Mouse (Mus musculus) gonadal fat pad, adult 2 months (tissue): Measurements from ENCODE around the gene Tbc1d8. TPM values are rescaled to one million over a fixed set of nuclear protein-coding genes. Genes with fewer than 3 reads are reported as not detected.

Experiments used
- DNase-seq: peaks from one replicate; pipeline ENCODE4 v3.0.0-alpha.2; 2012; ENCODE audit warnings: low read depth
- polyA plus RNA-seq: library from polyadenylated mRNA; depleted of rRNA; stranded (reverse); fragments of >200 nt; gene quantifications from 2 replicates; pipeline ENCODE4 v1.2.3, GENCODE M21; 2012

Tbc1d8 gene
- polyA plus RNA-seq, 1 experiment: 96.2 TPM

- peak; percentile 85 for DNase-seq
Observed at GRCm38 (mm10) chr1:39478896-39479200, 293 bp upstream of the Tbc1d8 start.

GRCm38 (mm10) chr1:39477064-39477463, 1.5 kb downstream of the Tbc1d8 start:
- DNase-seq: no peak

- no peak for DNase-seq
Observed at GRCm38 (mm10) chr1:39476341-39476740, 2.2 kb downstream of the Tbc1d8 start.

- DNase-seq: no peak
Observed at GRCm38 (mm10) chr1:39474516-39474915, 4.0 kb downstream of the Tbc1d8 start.

DNA sequence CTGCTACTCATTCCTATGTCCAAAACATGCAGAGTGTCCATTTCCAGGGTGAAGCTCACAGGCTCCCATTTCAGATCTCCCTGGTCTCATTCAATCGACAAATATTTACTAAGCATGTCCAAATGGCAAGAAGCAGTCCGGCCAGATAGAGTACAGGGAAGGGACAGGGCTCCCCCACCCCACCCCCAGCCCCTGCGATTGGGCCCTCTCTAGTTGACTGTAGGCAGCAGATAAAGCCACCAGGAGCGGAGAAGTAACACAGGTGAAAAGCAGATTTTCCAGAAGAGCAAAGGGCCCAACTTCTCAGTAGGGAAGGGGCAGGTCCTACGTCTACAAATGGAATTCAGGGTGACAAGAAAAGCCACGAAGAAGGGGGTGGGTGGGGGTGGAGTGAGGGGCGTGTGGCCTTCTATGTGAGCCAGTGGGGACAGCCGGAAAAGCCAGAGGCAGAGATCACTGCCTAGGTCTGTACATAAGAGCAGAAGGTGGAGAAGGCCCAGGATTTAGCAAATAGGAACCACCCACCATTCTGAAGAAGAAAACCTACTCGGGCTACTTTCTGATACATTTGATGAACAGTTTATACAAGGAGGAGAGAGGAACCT, 7.2 kb downstream of the Tbc1d8 start:
- no peak for DNase-seq

- DNase-seq: no peak
Observed at GRCm38 (mm10) chr1:39468982-39469381, 9.6 kb downstream of the Tbc1d8 start.

DNA sequence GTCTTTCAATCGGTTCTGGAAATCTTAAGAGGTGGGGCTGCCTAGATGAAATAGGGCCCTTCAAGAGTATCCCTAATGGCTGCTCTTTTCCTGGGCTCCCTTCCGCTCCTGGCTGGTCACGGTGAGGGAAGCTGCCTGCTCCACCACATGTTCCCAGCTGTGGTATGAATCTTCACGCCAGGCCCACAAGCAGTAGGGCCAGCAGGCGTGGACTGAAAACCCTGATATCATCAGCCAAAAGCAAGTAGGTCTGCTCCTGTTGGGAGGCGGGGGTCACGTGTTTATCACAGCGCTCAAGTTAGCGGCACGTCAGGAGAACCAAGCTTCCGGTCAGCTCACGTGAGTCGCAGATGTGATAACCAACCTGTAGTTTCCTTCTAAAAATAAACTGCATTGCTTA, 12.0 kb downstream of the Tbc1d8 start:
- no peak for DNase-seq

DNA sequence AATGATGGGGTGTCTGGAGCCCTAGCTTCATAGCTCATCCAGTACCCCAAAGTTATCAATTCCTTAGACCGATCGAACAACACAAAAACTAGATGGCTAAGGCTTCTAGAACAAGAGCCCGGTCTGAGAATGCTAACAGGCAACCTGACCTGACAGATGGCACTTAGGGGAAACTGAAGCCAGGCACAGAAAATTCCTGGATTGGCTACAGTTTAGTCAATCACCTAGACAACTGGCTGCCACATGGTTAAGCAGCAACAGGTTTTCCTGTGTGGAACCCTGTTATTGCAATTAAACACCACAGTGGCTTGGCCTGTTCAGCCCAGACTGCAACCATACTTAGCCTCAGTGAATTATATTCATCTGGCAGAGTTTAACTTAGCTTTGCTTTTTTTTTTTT, 13.8 kb downstream of the Tbc1d8 start:
- DNase-seq: no peak

DNA sequence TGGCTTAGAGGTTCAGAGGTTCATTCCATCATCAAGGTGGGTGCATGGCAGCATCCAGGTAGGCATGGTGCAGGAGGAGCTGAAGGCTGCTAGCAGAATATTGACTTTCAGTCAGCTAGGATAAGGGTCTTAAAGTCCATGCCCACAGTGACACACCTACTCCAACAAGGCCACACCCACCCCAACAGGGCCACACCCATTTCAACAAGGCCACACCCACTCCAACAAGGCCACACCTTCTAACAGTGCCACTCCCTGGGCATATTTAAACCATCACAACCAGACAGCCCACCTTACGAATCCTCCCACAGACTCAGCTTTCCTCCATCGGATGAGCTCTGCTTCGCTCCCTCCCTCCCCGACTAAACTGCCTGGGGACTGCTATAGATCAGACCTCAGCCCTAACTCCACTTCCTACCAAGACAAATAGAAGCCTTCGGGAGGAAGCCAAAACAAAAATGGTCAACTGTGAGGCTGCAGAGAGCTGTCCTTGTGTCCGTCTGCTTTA, 15.6 kb downstream of the Tbc1d8 start:
- DNase-seq: no peak

- DNase-seq: no peak
Observed at GRCm38 (mm10) chr1:39462036-39462435, 16.5 kb downstream of the Tbc1d8 start.

DNA sequence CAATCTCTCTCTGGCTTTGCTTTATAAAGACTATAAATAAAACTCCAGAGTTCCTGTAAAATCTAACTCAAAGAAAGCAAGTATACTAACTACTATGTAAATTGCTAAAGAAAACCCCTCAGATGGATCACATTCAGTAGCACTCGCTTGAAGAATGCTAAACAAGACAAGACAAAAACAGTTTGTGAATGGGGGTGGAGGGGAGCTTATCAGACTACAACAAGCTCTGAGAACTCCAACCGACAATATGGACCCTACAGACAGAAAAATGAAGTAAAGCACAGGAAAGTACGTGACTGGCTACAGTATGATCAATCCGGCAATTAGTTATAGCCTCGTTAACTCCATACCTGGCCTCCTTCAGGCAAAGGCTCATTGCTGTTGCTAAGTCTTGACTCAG, 18.1 kb downstream of the Tbc1d8 start:
- no peak for DNase-seq

DNA sequence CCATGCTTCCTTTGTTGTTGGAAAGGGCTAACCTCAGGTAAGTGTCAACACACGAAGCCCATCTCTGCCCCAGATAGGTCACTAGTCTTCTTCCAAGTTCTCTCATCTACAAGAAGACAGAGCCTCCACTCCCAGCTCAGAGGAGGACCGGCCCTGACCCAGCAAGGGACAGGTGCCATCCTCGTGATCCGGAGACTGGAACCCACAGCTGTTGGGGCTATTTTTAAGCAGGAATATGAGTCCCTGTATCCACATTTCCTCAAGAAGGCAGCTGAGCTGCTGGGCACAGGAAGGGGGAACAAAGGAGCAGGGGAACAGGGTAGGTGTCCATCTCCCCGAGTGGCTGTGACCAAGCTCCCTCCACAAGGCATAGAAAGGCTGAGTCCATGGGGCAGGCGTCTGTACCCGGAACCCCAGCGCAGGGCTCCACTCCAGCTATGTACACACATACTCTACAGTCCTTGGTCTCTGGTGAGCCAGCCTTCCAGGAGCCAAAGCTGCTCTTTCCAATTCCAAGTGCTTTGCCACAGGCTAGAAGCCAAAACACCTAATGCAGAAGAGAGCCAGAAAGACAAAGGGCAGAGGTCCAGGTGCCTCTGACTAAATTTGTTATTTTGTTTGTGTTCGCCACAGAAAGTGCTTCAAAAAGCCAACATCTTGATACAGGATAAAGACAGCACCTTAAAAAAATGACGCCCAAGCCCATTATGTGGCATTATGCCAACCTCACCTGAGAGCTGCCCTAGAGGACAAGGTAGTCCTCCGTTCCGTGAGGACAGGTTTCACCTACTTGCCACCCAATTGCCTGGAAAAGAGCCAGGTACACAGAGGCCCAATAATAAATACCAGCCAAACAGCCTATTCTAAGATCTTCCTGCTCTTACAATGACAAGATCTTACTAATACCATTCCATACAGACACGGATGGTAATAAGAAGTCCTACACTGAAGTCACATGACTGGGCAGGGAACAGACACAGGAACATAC, 20.4 kb downstream of the Tbc1d8 start:
- no peak for DNase-seq

GRCm38 (mm10) chr1:39456421-39456853, 22.1 kb downstream of the Tbc1d8 start:
- DNase-seq: no peak

GRCm38 (mm10) chr1:39455350-39456023, 23.1 kb downstream of the Tbc1d8 start:
- no peak for DNase-seq

GRCm38 (mm10) chr1:39454783-39455175, 23.8 kb downstream of the Tbc1d8 start:
- DNase-seq: no peak

- no peak for DNase-seq
Observed at GRCm38 (mm10) chr1:39454108-39454782, 24.3 kb downstream of the Tbc1d8 start.

GRCm38 (mm10) chr1:39452203-39452602, 26.4 kb downstream of the Tbc1d8 start:
- no peak for DNase-seq

- DNase-seq: no peak
Observed at GRCm38 (mm10) chr1:39450069-39450728, 28.4 kb downstream of the Tbc1d8 start.

GRCm38 (mm10) chr1:39449251-39449790, 29.2 kb downstream of the Tbc1d8 start:
- no peak for DNase-seq

DNA sequence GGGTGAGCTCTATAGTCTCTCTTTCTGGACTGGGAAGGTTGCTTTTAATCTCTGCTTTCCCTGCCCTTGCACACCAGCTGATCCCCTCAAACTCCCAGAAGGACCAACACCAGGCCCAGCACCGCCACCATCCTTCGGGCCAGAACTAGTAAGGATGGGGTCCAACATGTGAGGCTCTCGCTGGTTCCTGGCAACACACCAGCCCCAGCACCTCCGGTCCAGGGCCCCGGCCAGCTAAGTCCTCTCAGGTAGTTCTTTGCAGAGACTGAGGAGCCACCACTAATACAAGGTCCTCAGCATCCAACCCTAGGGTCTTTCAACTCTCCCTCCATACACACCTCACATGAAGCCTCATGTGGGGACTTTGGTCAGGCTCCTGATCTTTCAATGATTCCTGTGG, 29.7 kb downstream of the Tbc1d8 start:
- no peak for DNase-seq

DNA sequence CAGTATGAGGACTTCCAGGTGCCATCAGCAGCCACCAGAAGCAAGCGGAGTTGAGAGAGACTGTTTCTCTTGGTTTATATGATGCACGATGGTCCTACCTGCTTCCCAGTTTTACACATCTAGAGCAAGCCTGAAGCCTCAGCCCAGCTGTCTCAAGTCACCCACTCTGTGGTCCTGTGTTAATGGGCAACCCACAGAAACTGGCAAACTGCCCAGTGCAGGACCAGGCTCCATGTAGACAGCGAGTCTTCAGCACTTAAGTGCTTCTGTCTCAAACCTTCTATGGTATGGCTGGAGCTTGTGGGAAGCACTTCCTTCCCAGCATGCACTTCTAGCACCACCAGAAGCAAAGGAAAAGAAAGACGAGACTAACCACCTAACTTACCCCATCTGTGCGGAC, 30.3 kb downstream of the Tbc1d8 start:
- no peak for DNase-seq
